Mouse (Mus musculus): ENCODE measurements around the gene Ubxn6.
"Not testable (repeated sequence)": the region's sequence is repeated elsewhere in the genome, so short reads cannot be mapped to it uniquely, and the experiment has no call there.

DNA sequence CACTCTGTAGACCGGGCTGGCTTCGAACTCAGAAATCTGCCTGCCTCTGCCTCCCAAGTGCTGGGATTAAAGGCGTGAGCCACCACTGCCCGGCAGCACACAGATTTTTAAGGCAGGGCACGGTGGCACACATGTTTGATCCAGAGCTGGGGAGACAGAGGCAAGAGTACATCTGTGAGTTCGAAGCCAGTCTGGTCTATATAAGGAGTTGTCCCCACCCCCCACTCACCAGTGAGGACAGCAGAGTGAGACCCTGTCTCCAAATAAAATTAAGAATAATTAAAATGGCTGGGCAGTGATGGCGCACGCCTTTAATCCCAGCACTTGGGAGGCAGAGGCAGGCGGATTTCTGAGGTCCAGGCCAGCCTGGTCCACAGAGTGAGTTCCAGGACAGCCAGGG lies 3.5 kb upstream of the Ubxn6 start:
- TF ChIP-seq CTCF (IDR thresholded peaks at IDR 0.05); EP300 (IDR thresholded peaks at IDR 0.05; ENCODE audit: insufficient read depth, low read depth, low read length): not testable (repeated sequence)

Data from heart, adult 2 months (tissue).